Mouse (Mus musculus): Measurements from ENCODE around the gene Scel. TPM values are rescaled to one million over a fixed set of nuclear protein-coding genes. Genes with fewer than 3 reads are reported as not detected.
A peak's percentile ranks its signal among the peaks of the same experiment; 100 is the strongest.

Scel gene
- total RNA-seq, 1 experiment from 2014 or later = 0.29 TPM

GRCm38 (mm10) chr14:103629639-103630364 lies 116.7 kb downstream of the Scel start:
- no peak for ATAC-seq (replicated peaks; ENCODE audit: insufficient number of reproducible peaks, low FRiP score, low TSS enrichment, poor library complexity, severe bottlenecking)

DNA sequence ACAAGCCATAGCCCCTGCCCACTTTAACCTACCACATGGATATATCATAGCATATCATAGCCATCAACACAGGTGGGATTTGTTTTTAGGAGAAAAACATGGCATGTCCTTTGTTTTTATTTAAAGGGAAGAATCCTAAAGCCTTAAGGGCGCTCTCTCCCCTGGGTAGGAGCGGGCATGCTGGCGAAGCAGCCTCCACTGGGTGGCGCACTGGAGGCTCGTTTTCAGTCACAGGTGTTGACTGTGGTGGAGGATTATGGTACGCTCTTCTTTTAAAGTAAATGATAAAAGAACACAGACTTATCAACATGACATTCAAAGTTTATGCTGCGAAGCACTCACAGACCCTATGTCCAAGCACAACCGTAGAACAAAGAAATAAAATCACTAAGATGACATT lies 117.4 kb downstream of the Scel start:
- no peak for ATAC-seq (replicated peaks; ENCODE audit: insufficient number of reproducible peaks, low FRiP score, low TSS enrichment, poor library complexity, severe bottlenecking)

DNA sequence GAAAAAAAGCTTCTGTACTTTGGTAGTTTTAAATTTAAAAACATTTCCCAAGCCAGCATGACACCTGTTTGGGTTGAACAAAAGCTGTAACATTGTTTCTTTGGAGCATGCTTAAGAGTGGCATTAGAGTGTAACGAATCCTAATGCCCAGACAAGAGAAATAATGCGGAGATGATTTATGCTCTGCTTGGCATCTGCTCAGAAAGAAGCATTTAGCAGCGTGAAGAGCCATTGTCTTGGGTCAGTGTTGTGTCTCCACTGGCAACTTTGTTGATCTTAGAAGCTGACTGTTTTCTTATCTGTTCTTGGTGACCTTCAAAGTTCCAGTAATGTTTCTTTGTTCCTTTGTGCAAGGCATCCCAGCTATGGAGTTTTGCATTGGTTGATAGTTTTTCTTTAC lies 130.8 kb downstream of the Scel start:
- ATAC-seq (replicated peaks; ENCODE audit: insufficient number of reproducible peaks, low FRiP score, low TSS enrichment, poor library complexity, severe bottlenecking) = no peak

DNA sequence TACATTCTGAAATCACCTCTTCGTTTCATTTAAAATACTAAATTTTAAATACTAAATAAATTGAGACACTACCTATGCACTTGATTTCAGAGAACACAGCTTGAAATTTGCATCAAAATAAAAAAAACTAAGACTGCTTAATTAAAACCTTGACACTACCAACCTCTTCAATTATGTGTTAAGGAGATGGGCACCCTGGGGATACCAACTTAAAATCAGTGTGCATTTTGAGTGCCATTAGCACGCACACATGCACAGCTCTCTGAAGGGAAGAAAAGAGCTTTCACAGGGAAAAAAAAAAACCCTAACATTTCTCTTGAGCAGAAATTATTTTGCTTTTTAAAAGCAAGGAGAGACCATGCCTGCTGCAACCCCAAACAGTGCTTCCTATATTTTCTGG lies 134.8 kb downstream of the Scel start:
- no peak for ATAC-seq (replicated peaks; ENCODE audit: insufficient number of reproducible peaks, low FRiP score, low TSS enrichment, poor library complexity, severe bottlenecking)

- no peak for ATAC-seq (replicated peaks; ENCODE audit: insufficient number of reproducible peaks, low FRiP score, low TSS enrichment, poor library complexity, severe bottlenecking)
Measured at GRCm38 (mm10) chr14:103648623-103649255, 135.6 kb downstream of the Scel start.

GRCm38 (mm10) chr14:103649302-103649701 lies 136.2 kb downstream of the Scel start:
- no peak for ATAC-seq (replicated peaks; ENCODE audit: insufficient number of reproducible peaks, low FRiP score, low TSS enrichment, poor library complexity, severe bottlenecking)

DNA sequence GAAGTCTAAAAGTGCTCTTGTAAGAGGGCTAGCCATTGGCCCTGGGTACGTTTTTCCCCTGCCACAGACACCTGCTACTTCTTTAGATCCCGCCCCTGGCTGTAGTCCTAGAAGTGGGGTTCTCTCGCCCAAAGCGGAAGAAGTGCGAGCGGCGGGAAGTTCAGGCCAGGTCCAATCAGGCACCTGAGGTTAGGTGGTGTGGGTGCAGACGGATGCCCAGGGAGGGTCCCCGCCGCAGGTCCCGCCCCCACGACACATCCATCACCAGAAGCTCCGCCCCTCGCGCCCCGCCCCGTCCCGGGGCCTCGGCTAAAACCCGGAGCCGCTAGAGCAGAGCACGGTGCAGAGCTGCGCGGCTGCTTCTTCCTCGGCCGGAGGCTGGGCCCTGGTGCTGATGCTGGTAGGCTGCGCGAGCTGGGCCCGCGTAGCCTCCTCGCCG lies 136.8 kb downstream of the Scel start, which contains the start of gene Slain1:
Slain1 (plus strand) TSS at position 333 of the 439 bp plus-strand sequence.
- peak; percentile 71 for ATAC-seq (replicated peaks; ENCODE audit: insufficient number of reproducible peaks, low FRiP score, low TSS enrichment, poor library complexity, severe bottlenecking)

DNA sequence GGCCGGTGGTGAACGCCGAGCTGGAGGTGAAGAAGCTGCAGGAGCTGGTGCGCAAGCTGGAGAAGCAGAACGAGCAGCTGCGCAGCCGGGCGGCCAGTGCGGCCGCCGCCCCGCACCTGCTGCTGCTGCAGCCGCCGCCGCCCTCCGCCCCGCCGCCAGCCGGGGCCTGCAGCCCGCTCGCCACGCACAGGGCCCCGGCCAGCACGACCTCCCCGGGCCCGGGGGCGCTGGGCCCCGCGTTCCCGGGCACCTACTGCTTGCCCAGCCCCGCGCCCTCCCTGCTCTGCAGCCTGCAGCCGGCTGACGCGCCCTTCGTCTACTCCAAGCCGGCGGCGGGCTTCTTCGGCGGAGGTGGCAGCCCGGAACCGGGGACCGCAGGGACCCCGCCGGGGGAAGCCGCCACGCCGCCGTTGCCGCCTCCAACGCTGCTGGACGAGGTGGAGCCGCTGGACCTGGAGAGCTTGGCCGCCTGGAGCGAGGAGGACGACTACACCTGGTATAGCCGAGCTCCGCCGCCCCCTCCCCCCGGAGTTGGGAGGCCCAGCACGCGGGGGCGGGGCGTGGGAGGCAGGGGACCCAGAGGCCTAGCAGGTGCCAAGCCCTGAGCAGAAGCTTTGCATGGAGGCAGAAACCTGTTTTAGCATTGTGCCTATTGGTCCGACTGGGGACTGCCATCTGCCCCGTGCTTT lies 137.4 kb downstream of the Scel start:
- 0 out of 2 replicates have a peak, but pooled peaks have one; percentile 13 for ATAC-seq (replicated peaks; ENCODE audit: insufficient number of reproducible peaks, low FRiP score, low TSS enrichment, poor library complexity, severe bottlenecking)

DNA sequence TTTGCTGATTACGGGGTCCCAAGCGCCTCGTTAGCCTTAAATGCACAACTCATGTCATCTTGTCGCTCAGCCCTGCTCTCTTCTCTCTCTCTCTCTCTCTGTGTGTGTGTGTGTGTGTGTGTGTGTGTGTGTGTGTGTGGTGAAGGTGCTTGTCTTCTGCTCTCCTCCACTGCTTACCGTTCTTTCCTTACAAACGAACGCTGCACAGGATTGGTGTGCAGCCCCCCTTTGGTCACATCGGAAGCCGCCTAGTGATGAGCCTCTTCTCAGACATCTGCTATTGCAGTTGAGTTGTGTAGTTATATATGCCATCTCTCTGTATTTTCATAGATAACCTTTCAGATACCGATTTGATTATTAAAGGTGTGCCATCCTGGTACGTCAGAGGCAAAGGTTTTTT lies 138.0 kb downstream of the Scel start:
- ATAC-seq (replicated peaks; ENCODE audit: insufficient number of reproducible peaks, low FRiP score, low TSS enrichment, poor library complexity, severe bottlenecking) = no peak

DNA sequence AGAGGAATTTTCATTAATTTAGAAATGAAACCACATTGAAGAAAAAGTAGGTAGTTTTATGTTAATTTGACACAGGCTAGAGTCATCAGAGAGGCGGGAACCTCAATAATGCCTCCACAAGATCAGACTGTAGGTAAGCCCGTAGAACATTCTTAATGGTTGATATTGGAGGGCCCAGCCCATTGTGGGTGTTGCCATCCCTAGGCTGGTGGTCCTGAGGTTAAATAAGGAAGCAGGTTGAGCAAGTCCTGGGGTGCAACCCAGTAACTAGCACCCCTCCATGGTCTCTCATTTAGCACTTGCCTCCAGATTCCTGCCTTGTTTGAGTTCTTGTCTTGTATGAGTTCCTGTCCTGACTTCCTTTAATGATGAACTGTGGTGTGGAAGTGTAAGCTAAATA lies 138.4 kb downstream of the Scel start:
- no peak for ATAC-seq (replicated peaks; ENCODE audit: insufficient number of reproducible peaks, low FRiP score, low TSS enrichment, poor library complexity, severe bottlenecking)

GRCm38 (mm10) chr14:103652524-103652923 lies 139.4 kb downstream of the Scel start:
- ATAC-seq (replicated peaks; ENCODE audit: insufficient number of reproducible peaks, low FRiP score, low TSS enrichment, poor library complexity, severe bottlenecking) = no peak

DNA sequence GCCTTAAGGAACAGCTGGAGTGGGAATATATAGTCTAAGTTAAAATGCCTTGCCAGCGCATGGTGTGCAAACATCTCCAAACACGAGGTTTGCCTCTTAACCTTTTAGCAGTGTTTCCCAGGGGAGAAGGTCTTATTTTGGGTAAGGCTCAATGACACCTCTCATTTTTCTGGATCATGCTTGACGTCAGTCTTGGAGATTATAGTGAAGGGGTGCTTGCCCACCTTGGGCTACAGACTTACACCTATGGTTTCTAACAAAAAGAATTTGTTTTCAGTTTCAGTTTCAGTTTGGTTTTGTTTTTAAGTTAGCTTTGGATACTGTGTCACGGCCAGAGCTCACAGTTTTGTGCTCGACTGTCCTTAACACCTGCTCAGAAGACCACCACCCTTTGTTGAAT lies 140.7 kb downstream of the Scel start:
- ATAC-seq (replicated peaks; ENCODE audit: insufficient number of reproducible peaks, low FRiP score, low TSS enrichment, poor library complexity, severe bottlenecking) = no peak

- ATAC-seq (replicated peaks; ENCODE audit: insufficient number of reproducible peaks, low FRiP score, low TSS enrichment, poor library complexity, severe bottlenecking) = no peak
Measured at GRCm38 (mm10) chr14:103655448-103655847, 142.3 kb downstream of the Scel start.

DNA sequence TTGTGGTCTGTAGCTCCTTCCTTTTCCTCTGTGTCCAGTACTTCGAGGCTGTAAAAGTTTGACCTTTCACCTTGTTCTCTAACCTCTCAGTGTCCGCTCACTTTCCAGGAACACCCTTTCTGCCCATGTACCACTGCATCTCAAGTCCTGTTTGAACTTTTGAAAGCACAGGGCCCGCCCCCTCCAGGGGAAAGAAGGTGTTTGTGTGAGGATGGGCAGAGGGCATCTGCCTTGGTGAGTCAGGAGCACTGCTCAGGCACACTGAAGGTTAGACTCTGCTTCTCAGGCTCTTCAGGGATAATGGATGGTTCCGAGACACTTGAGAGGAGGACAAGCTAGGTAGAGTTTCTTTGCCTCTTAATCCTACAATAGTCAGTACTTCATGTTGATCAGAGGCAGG lies 144.7 kb downstream of the Scel start:
- no peak for ATAC-seq (replicated peaks; ENCODE audit: insufficient number of reproducible peaks, low FRiP score, low TSS enrichment, poor library complexity, severe bottlenecking)

Other genes with a start within 250 kb of the Scel start
- gene Mycbp2, start 166.5 kb upstream of the Scel start, total RNA-seq (2017) = 67.0 to 106 TPM (median 73.5 TPM) in 3 replicates
- 10.5 to 23.0 TPM (median 12.2 TPM) in 3 replicates for gene Slain1, start 136.9 kb downstream of the Scel start, total RNA-seq (2017)

Data from monocyte, adult 5-6 weeks (primary cell).